Mouse (Mus musculus) testis, adult 2 months (tissue): ENCODE measurements around the gene Osbpl2.

Source experiments
- CTCF ChIP-seq: fragments of 200-500 bp; IDR thresholded peaks from 2 replicates; pipeline ENCODE4 v1.5.1; 2012; ENCODE audit warnings: low read depth, mild to moderate bottlenecking, inconsistent platforms, low read length, moderate library complexity; ENCODE audit not compliant: control insufficient read depth, insufficient read depth, insufficient replicate concordance
- POLR2A ChIP-seq: fragments of 200-500 bp; IDR thresholded peaks from 2 replicates; pipeline ENCODE4 v1.6.1; 2012; ENCODE audit warnings: low read depth, mild to moderate bottlenecking, inconsistent platforms, low read length, moderate library complexity; ENCODE audit not compliant: control insufficient read depth

DNA sequence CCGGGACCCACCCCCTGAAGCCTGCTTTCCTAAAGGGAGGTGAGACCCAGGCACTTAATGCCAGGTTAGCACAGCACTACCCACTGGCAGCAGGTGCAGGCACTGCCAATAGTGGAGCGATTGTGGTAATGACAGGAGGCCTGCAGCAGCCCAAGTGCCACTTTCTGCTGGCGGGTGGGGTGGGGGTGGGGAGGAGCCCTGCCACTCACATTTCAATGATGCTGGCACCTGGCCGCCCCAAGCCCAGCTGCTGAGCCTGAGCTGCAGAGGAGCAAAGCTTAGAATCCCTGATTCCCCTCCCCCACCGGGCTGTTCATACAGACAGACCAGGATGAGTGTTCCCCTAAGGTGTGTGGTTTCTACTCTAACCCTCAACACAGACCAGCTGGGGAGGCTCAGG lies 23.4 kb upstream of the Osbpl2 start:
- TF ChIP-seq CTCF (no peak), POLR2A (no peak)
